Mouse (Mus musculus): ENCODE measurements around the gene Pnma5. TPM values are rescaled to one million over a fixed set of nuclear protein-coding genes. Genes with fewer than 3 reads are reported as not detected.

Pnma5 gene
- polyA plus RNA-seq, 1 experiment from 2014 or later = not detected

GRCm38 (mm10) chrX:73003110-73003509, 33.8 kb downstream of the Pnma5 start:
- H3K4me3 ChIP-seq (ENCODE audit: inconsistent target) = no peak overlapping the region

GRCm38 (mm10) chrX:72995542-72995941, 41.4 kb downstream of the Pnma5 start:
- Histone ChIP-seq H3K4me3 (ENCODE audit: inconsistent target) (no peak overlapping the region), H3K36me3 (ENCODE audit: inconsistent target) (no peaks in the 10 kb centered on the region), H3K27ac (no peak overlapping the region), H3K79me2 (ENCODE audit: inconsistent target) (no peaks in the 10 kb centered on the region)
- WGBS (ENCODE audit: missing documents) = 36% methylated on average over 3 of the region's 3 CpGs

More at GRCm38 (mm10) chrX:73003110-73003509, 33.8 kb downstream of the Pnma5 start:
- no peaks in the 10 kb centered on the region for H3K36me3 ChIP-seq (ENCODE audit: inconsistent target)
- no CpG with 5 or more reads among the region's 5 CpGs for WGBS (ENCODE audit: missing documents)
- H3K79me2 ChIP-seq (ENCODE audit: inconsistent target) = no peaks in the 10 kb centered on the region
- H3K27ac ChIP-seq = no peak overlapping the region

GRCm38 (mm10) chrX:72992291-72992919, 44.5 kb downstream of the Pnma5 start:
- H3K27ac ChIP-seq = no peak overlapping the region
- 61% methylated on average over 4 of the region's 5 CpGs for WGBS (ENCODE audit: missing documents)
- H3K4me3 ChIP-seq (ENCODE audit: inconsistent target) = no peak overlapping the region

GRCm38 (mm10) chrX:72990581-72990980, 46.3 kb downstream of the Pnma5 start:
- Histone ChIP-seq H3K27ac (no peak overlapping the region), H3K36me3 (ENCODE audit: inconsistent target) (no peaks in the 10 kb centered on the region), H3K4me3 (ENCODE audit: inconsistent target) (no peak overlapping the region), H3K79me2 (ENCODE audit: inconsistent target) (no peaks in the 10 kb centered on the region)
- 76% methylated on average over 2 of the region's 3 CpGs for whole genome bisulfite sequencing (ENCODE audit: missing documents)

More at GRCm38 (mm10) chrX:72992291-72992919, 44.5 kb downstream of the Pnma5 start:
- H3K79me2 ChIP-seq (ENCODE audit: inconsistent target) = no peaks in the 10 kb centered on the region
- no peaks in the 10 kb centered on the region for H3K36me3 ChIP-seq (ENCODE audit: inconsistent target)

- no peak overlapping the region for H3K4me3 ChIP-seq (ENCODE audit: inconsistent target)
- WGBS (ENCODE audit: missing documents) = 100% methylated on average over 1 of the region's 3 CpGs
- H3K27ac ChIP-seq = no peak overlapping the region
- no peaks in the 10 kb centered on the region for H3K36me3 ChIP-seq (ENCODE audit: inconsistent target)
- H3K79me2 ChIP-seq (ENCODE audit: inconsistent target) = no peaks in the 10 kb centered on the region
Measured at GRCm38 (mm10) chrX:72988431-72988830, 48.5 kb downstream of the Pnma5 start.

- no peak overlapping the region for H3K4me3 ChIP-seq (ENCODE audit: inconsistent target)
- no peaks in the 10 kb centered on the region for H3K36me3 ChIP-seq (ENCODE audit: inconsistent target)
- no peak overlapping the region for H3K27ac ChIP-seq
- H3K79me2 ChIP-seq (ENCODE audit: inconsistent target) = no peaks in the 10 kb centered on the region
- 30% methylated on average over 11 of the region's 14 CpGs for WGBS (ENCODE audit: missing documents)
Measured at GRCm38 (mm10) chrX:72987520-72987905, 49.4 kb downstream of the Pnma5 start.

- Histone ChIP-seq H3K79me2 (ENCODE audit: inconsistent target) (no peaks in the 10 kb centered on the region), H3K36me3 (ENCODE audit: inconsistent target) (no peaks in the 10 kb centered on the region), H3K27ac (no peak within 1 kb of the TSS), H3K4me3 (ENCODE audit: inconsistent target) (no peak within 1 kb of the TSS)
- 30% methylated on average over 25 of the region's 45 CpGs for WGBS (ENCODE audit: missing documents)
Measured at GRCm38 (mm10) chrX:72986841-72987519, 49.9 kb downstream of the Pnma5 start, which contains the start of gene Zfp185. Gene Zfp185 (plus strand): TSS chrX:72987339.

- WGBS (ENCODE audit: missing documents) = 48% methylated on average over 2 of the region's 2 CpGs
- H3K36me3 ChIP-seq (ENCODE audit: inconsistent target) = no peaks in the 10 kb centered on the region
- no peak overlapping the region for H3K27ac ChIP-seq
- no peak overlapping the region for H3K4me3 ChIP-seq (ENCODE audit: inconsistent target)
- no peaks in the 10 kb centered on the region for H3K79me2 ChIP-seq (ENCODE audit: inconsistent target)
Measured at GRCm38 (mm10) chrX:72985607-72986006, 51.3 kb downstream of the Pnma5 start.

Other genes with a start within 250 kb of the Pnma5 start
- not detected in 3 replicates for gene Gabrq, start 211.9 kb downstream of the Pnma5 start, polyA plus RNA-seq (2018)
- gene Cetn2, start 118.7 kb downstream of the Pnma5 start, polyA plus RNA-seq (2018) = 44.0 to 88.1 TPM (median 45.2 TPM) in 3 replicates
- gene Nsdhl, start 118.5 kb downstream of the Pnma5 start, polyA plus RNA-seq (2018) = 17.8 to 25.0 TPM (median 21.0 TPM) in 3 replicates
- gene Zfp185, start 49.8 kb downstream of the Pnma5 start, polyA plus RNA-seq (2018) = not detected in 3 replicates
- not detected in 3 replicates for gene Pnma3, start 27.7 kb upstream of the Pnma5 start, polyA plus RNA-seq (2018)
- 1.4 to 5.2 TPM (median 2.2 TPM) in 3 replicates for gene Xlr4a, start 45.4 kb upstream of the Pnma5 start, polyA plus RNA-seq (2018)
- 0.35 TPM in 1 of 3 replicates, not detected in the others for gene Xlr3a, start 60.0 kb upstream of the Pnma5 start, polyA plus RNA-seq (2018)
- not detected in 3 replicates for gene Gm14685, start 79.9 kb upstream of the Pnma5 start, polyA plus RNA-seq (2018)
- not detected in 3 replicates for gene Xlr5b, start 111.7 kb upstream of the Pnma5 start, polyA plus RNA-seq (2018)
- gene DXBay18, start 112.3 kb upstream of the Pnma5 start, polyA plus RNA-seq (2018) = not detected in 3 replicates
- not detected in 3 replicates for gene Spin2d, start 139.9 kb upstream of the Pnma5 start, polyA plus RNA-seq (2018)
- gene Xlr3b, start 155.1 kb upstream of the Pnma5 start, polyA plus RNA-seq (2018) = 1.6 to 2.5 TPM (median 1.8 TPM) in 3 replicates
- gene Xlr4b, start 177.2 kb upstream of the Pnma5 start, polyA plus RNA-seq (2018) = 3.1 to 6.6 TPM (median 5.2 TPM) in 3 replicates
- gene F8a, start 191.2 kb upstream of the Pnma5 start, polyA plus RNA-seq (2018) = 1.2 to 3.4 TPM (median 2.6 TPM) in 3 replicates
- gene Xlr4c, start 206.0 kb upstream of the Pnma5 start, polyA plus RNA-seq (2018) = 0.25 to 0.36 TPM (median 0.29 TPM) in 3 replicates
- gene Xlr3c, start 228.3 kb upstream of the Pnma5 start, polyA plus RNA-seq (2018) = not detected in 3 replicates

Measured in macrophage (primary cell).